18 mouse cellular contexts compared by ENCODE assay signal in genomic region chr7:40671068-40671467, GRCm38 (mm10).
DNase-seq lines count a peak whose midpoint lies in the region; ATAC-seq and TF ChIP-seq lines count a peak whose summit lies in the region.
"Had no signal": no experiment of that assay in that cellular context is flagged by ENCODE, and none has a peak within 500 bp of the region (broad histone marks: within the 10 kb centered on the region; RNA-seq: fewer than 3 reads in every experiment).

No protein-coding gene starts in this region.

- TF ChIP-seq CTCF in E14TG2a.4 (conservative IDR thresholded peaks at IDR 0.05; ENCODE audit: low read length): peak; percentile 76

- intact Hi-C loops in heart, postnatal 36 days (cut with DNase I): no loop called here
- intact Hi-C loops in left cerebral cortex, postnatal 4 days (cut with DNase I): no loop called here
- intact Hi-C loops in left cerebral cortex, postnatal 25 days (cut with DNase I): no loop called here

- H3K36me3 ChIP-seq in E14TG2a.4 (ENCODE audit: insufficient read depth, low read length): no peaks in the 10 kb centered on the region
- H3K36me3 ChIP-seq: heart, embryonic 10.5 days; liver, embryonic 13.5 days had no signal

- H3K9me3 ChIP-seq in E14TG2a.4 (ENCODE audit: low read length): no peaks in the 10 kb centered on the region
- H3K9me3 ChIP-seq: heart, embryonic 10.5 days; liver, embryonic 13.5 days had no signal

- H3K4me3 ChIP-seq in E14TG2a.4 (replicated peaks; ENCODE audit: low read length): no peak overlapping the region
- H3K4me3 ChIP-seq: erythroblast, embryonic 14.5 days; heart, embryonic 10.5 days; liver, embryonic 13.5 days; megakaryocyte, embryonic 14.5 days had no signal

- peak; percentile 6 for DNase-seq in heart, postnatal 4 days
- DNase-seq in heart, postnatal 36 days: no peak
- DNase-seq in left cerebral cortex, postnatal 4 days: peak; percentile 4
- DNase-seq in left cerebral cortex, postnatal 25 days (ENCODE audit: low spot score in 2 of 2): no peak
- peak; percentile 58 for DNase-seq in R1 (ENCODE audit: low read depth, low spot score)
- no peak for DNase-seq in ovary, postnatal 36 days (ENCODE audit: low spot score)
- DNase-seq: cerebellum, adult 2 months; heart, postnatal 14 days; liver, embryonic 13.5 days; right cerebral cortex, postnatal 25 days; thymus, adult 2 months had no signal

- H3K27me3 ChIP-seq in E14TG2a.4 (ENCODE audit: insufficient read depth, low read length): no peaks in the 10 kb centered on the region
- H3K27me3 ChIP-seq: liver, embryonic 13.5 days; megakaryocyte, embryonic 14.5 days had no signal

- ATAC-seq in monocyte, adult 5-6 weeks (replicated peaks; ENCODE audit: insufficient number of reproducible peaks, low FRiP score, low TSS enrichment, poor library complexity, severe bottlenecking): no peak
- ATAC-seq: forebrain, embryonic 16.5 days; lung, postnatal 0 days had no signal

- H3K4me1 ChIP-seq in E14TG2a.4 (replicated peaks; ENCODE audit: low read depth, low read length): no peaks in the 10 kb centered on the region
- H3K4me1 ChIP-seq: heart, embryonic 10.5 days; liver, embryonic 13.5 days; megakaryocyte, embryonic 14.5 days had no signal

Comparison
In these comparisons a context has a peak if more than half of its experiments do, and no peak if none do; other contexts are left out.
1. DNase-seq: peak in heart, postnatal 4 days (single experiment), left cerebral cortex, postnatal 4 days (single experiment) and R1 (single experiment); none in heart, postnatal 36 days (0 of 2), left cerebral cortex, postnatal 25 days (0 of 2) and ovary, postnatal 36 days (single experiment).